Comparison of ENCODE assay signal across 7 mouse cellular contexts in the genomic region with DNA sequence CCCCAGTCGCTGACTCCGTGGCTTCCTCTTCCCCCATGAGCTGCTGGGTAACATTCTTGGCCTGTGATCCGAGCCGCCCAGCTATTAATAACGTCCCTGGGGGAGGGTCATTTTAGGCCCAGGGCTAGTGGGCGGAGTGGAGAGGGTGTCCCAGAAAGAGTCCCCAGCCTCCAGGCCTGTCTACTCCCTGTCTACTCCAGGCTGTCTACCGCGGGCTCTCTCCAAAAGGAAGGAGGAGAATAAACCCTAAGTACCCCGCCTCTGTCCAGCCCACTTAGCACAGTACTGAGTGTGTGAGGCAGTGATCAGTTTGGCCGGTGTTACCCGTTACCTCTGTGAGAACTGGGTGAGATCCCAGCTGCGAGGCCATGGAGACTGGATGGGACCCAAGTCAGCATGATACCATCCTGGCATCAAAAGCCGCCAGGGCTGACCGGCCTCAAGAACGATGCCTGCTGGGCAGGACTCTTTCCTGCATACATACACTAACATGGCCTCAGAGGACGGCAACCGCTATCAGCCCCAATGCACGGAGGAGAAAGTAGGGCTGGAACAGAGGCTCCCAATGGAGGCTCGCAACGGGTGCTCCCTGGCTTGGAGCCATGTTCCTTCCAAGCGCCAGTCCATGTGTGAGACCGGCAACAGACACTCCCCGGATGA.
A peak's percentile ranks its signal among the peaks of the same experiment; 100 is the strongest.
DNase-seq lines count a peak whose midpoint lies in the region; ATAC-seq lines count a peak whose summit lies in the region.

No protein-coding gene starts in this region.

- peak; percentile 69; the same call in 1 of the 2 replicates for ATAC-seq in lung, embryonic 15.5 days (ENCODE audit: borderline replicate concordance, extremely low read depth, low FRiP score, low TSS enrichment)

- peak overlapping the region; percentile 59 for H3K27ac ChIP-seq in lung, embryonic 15.5 days

- 61% methylated on average over 23 of the region's 23 CpGs for WGBS in lung, embryonic 15.5 days

- no peak overlapping the region for H3K9ac ChIP-seq in lung, embryonic 15.5 days

- intact Hi-C loops in heart, postnatal 10 days (cut with DNase I) = no loop called here

- no peaks in the 10 kb centered on the region for H3K9me3 ChIP-seq in lung, embryonic 15.5 days

- H3K27me3 ChIP-seq in lung, embryonic 15.5 days = no peaks in the 10 kb centered on the region

- H3K4me3 ChIP-seq in lung, embryonic 15.5 days = no peak overlapping the region

- DNase-seq in right cerebral cortex, postnatal 10 days (ENCODE audit: low spot score in 2 of 2) = peak; percentile 39 to 45
- no peak for DNase-seq in right cerebral cortex, postnatal 25 days
- DNase-seq in cerebellum, postnatal 36 days = peak; percentile 50 to 54
- peak; percentile 88 to 89 for DNase-seq in heart, postnatal 10 days
- no peak for DNase-seq in thymus, postnatal 0 days (ENCODE audit: low spot score)
- no peak for DNase-seq in left cerebral cortex, adult 8-10 months (ENCODE audit: low spot score in 2 of 2)

- peaks cover 19% of the 10 kb centered on the region for H3K36me3 ChIP-seq in lung, embryonic 15.5 days

- H3K4me1 ChIP-seq in lung, embryonic 15.5 days = peaks cover 13% of the 10 kb centered on the region

- peak overlapping the region; percentile 20; the same call in 1 of the 2 replicates for H3K4me2 ChIP-seq in lung, embryonic 15.5 days

Comparison
In these comparisons a context has a peak if more than half of its experiments do, and no peak if none do; other contexts are left out.
1. DNase-seq: peak in right cerebral cortex, postnatal 10 days (2 of 2), cerebellum, postnatal 36 days (2 of 2) and heart, postnatal 10 days (2 of 2); none in right cerebral cortex, postnatal 25 days (single experiment), thymus, postnatal 0 days (single experiment) and left cerebral cortex, adult 8-10 months (0 of 2).